Mouse (Mus musculus) layer of hippocampus, adult 2 months (tissue): ENCODE measurements around the gene Megf8. TPM values are rescaled to one million over a fixed set of nuclear protein-coding genes. Genes with fewer than 3 reads are reported as not detected.

Experiments
- DNase-seq, 2 experiments: peaks; one replicate each; pipeline ENCODE4 v3.0.0; 2022; ENCODE audit warnings: low spot score in 2 of 2
- H3K27ac ChIP-seq: fragments of 200-600 bp; 2 replicates; pipeline ENCODE4 v1.8.1; 2022
- H3K4me3 ChIP-seq: fragments of 200-600 bp; 2 replicates; pipeline ENCODE4 v1.8.1; 2022; ENCODE audit warnings: mild to moderate bottlenecking
- CTCF ChIP-seq: fragments of 200-600 bp; conservative IDR thresholded peaks from 2 replicates; pipeline ENCODE4 v1.8.1; 2022; ENCODE audit warnings: antibody characterized with exemption, mild to moderate bottlenecking, moderate library complexity
- total RNA-seq, 2 experiments: library from RNA; stranded (reverse); gene quantifications; 2 replicates each; pipeline ENCODE4 v1.2.3; 2021

The Megf8 gene
- total RNA-seq, 2 experiments from 2014 or later: 96.9 to 100 TPM

DNA sequence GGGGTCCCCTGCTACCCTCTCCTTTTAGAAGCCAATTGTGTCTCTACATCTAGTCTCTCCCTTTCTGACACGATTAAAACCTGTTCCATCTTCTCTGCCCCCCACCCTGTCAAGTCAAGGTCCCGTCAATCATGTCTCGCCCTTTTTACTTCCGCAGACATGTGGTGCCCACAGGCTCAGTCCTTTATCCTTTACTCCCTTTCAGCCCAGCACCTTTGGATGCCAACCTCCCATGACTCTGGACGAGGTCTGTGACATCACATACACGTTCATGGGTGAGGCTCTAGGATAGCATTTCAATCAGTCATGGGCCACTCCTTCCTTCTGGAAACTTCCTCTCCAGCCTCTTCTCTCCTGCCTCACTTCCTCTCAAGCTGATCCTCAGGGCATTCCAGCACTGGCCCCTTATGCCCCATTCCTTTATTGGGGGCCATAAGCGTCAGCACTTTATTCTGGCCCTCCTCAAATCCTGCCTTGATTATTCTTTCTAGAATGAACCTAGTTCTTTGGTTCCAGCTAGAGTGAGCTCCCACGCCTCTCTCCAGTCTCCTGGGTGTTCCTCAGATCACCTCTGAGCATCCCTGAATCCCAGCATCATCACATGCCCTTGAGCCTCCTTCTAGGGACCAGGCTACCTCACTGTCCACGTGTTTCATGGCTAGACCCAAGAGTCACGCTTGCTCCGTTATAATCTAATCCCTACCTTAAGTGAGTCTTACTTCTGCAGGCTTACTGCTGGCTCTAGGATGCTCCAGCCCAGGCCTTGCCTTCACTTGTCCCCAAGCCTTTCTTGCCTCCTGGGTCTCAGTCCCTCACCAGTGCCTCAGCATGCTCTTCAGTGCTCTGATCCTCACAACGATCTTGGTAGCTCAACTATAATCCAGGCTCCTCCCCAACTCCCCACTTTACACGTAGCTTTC is 61.5 kb downstream of the Megf8 start:
- TF ChIP-seq CTCF: no peak
- no peak for DNase-seq
- Histone ChIP-seq H3K4me3 (no peak overlapping the region), H3K27ac (no peak overlapping the region)

DNA sequence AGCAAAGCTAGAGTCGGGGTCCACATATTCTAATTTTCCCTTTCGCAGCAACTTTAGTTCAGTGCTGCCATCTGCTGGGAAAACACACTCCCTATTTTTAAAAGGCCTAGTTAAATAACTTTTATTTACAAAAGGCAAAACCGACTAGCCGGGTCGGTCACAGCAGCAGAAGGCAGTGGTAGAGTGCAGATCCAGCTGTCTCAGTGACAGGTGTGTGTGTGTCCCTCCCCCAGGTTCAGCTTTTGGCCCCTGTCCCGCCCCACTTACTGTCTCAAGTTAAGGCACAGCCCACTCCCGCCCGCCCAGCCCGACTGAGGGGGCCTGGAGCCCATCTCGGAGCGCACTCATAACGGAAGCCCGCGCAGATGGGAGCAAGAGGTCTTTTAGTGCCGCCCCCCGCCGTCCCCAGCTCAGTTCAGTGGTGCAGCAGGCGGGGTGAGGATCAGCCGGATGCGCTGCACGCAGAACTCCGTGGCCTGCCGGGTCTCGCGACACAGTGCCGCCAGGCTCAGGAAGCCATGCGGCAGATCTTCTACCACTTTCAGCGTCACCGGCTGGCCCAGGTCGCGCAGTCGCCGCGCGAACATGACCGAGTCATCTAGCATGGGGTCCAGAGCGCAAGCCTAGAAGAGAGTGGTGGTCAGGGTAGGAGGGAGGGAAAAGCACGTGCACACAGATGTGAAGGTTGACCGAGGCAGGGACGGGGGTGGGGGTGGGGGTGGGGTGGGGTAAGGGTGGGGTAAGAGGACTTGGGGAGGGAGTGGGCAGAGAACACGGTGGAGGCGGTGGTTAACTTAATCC is 62.8 kb downstream of the Megf8 start:
- DNase-seq: peak in 1 of 2 experiments; percentile 60
- peak overlapping the region; percentile 52 for H3K4me3 ChIP-seq
- H3K27ac ChIP-seq: peak overlapping the region; percentile 40; the same call in 1 of the 2 replicates
- TF ChIP-seq CTCF: peak; percentile 77

GRCm38 (mm10) chr7:25380392-25381283 is 63.7 kb downstream of the Megf8 start:
- Histone ChIP-seq H3K4me3 (no peak overlapping the region), H3K27ac (no peak overlapping the region)
- no peak for DNase-seq
- no peak for TF ChIP-seq CTCF

GRCm38 (mm10) chr7:25381284-25381680 is 64.3 kb downstream of the Megf8 start:
- Histone ChIP-seq H3K4me3 (no peak overlapping the region), H3K27ac (no peak overlapping the region)
- no peak for DNase-seq
- no peak for TF ChIP-seq CTCF

GRCm38 (mm10) chr7:25382541-25382940 is 65.6 kb downstream of the Megf8 start:
- TF ChIP-seq CTCF: no peak
- no peak for DNase-seq

GRCm38 (mm10) chr7:25383385-25383784 is 66.4 kb downstream of the Megf8 start:
- no peak for DNase-seq
- TF ChIP-seq CTCF: no peak
- no peak overlapping the region for H3K27ac ChIP-seq
- no peak overlapping the region for H3K4me3 ChIP-seq

More at GRCm38 (mm10) chr7:25382541-25382940, 65.6 kb downstream of the Megf8 start:
- no peak overlapping the region for H3K4me3 ChIP-seq
- H3K27ac ChIP-seq: no peak overlapping the region

GRCm38 (mm10) chr7:25383891-25384290 is 66.9 kb downstream of the Megf8 start:
- no peak for TF ChIP-seq CTCF
- Histone ChIP-seq H3K27ac (no peak overlapping the region), H3K4me3 (no peak overlapping the region)
- no peak for DNase-seq

DNA sequence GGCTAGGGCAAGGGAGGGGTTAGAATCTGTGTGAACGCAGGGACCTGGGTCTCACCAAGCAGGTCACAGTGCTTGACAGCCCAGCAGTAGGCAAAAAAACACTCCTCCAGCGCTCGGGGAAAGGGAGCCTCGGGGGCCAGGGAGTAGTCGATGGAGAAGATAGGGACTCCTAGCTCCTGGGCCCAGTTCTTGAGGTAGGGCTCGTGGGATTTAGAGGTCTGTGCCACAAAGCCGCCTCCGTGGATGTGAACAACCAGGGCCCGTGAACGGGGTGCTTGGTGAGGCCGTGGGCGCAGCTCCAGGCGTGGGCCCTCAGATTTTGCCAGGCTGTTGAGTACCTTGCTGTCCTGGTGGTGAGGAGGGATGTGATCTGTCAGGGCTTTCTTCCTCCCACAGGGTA is 67.4 kb downstream of the Megf8 start:
- TF ChIP-seq CTCF: no peak
- DNase-seq: no peak
- no peak overlapping the region for H3K27ac ChIP-seq
- no peak overlapping the region for H3K4me3 ChIP-seq

- DNase-seq: no peak
- no peak overlapping the region for H3K27ac ChIP-seq
- no peak for TF ChIP-seq CTCF
- H3K4me3 ChIP-seq: no peak overlapping the region
Measured at GRCm38 (mm10) chr7:25384818-25385217, 67.9 kb downstream of the Megf8 start.

DNA sequence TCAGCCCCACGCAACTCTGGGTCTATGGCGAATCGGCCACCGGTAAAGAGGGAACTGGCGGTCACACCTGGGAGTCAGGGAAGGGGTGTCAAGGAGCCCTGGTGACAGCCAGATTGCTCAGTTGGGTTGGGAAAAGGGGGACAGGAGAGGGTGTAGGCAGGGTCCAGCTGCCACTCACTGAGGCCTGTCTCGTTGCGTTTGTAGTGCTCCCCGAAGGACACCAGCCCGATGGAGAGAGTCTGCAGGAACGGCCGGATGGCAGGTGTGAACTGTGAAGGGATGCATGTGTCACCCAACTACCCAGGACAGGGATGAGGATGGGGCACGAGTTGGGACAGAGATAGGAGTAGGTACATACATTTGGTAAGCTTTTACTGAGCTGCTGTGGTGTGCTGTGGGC is 68.3 kb downstream of the Megf8 start:
- TF ChIP-seq CTCF: no peak
- H3K4me3 ChIP-seq: no peak overlapping the region
- DNase-seq: no peak
- peak overlapping the region; percentile 37; the same call in 1 of the 2 replicates for H3K27ac ChIP-seq

GRCm38 (mm10) chr7:25385850-25386555 is 69.0 kb downstream of the Megf8 start:
- DNase-seq: peak in 1 of 2 experiments; percentile 38
- no peak for TF ChIP-seq CTCF
- H3K27ac ChIP-seq: peak overlapping the region; percentile 37
- no peak overlapping the region; the same call in 1 of the 2 replicates for H3K4me3 ChIP-seq

GRCm38 (mm10) chr7:25387811-25388440 is 71.0 kb downstream of the Megf8 start:
- Histone ChIP-seq H3K27ac (peak overlapping the region; percentile 37; the same call in 1 of the 2 replicates), H3K4me3 (peak overlapping the region; percentile 17; the same call in 1 of the 2 replicates)
- TF ChIP-seq CTCF: no peak
- DNase-seq: no peak
